Mouse (Mus musculus): ENCODE measurements around the gene Tmem110. TPM values are rescaled to one million over a fixed set of nuclear protein-coding genes. Genes with fewer than 3 reads are reported as not detected.

Gene Tmem110
- polyA plus RNA-seq, 1 experiment = 9.1 TPM

- no peak overlapping the region for H3ac ChIP-seq (ENCODE audit: control insufficient read depth, insufficient read length)
- H3K79me2 ChIP-seq (ENCODE audit: control insufficient read depth, insufficient read depth) = no peaks in the 10 kb centered on the region
- TF ChIP-seq USF1 (IDR thresholded peaks at IDR 0.05; ENCODE audit: low read depth) (no peak), POLR2A (IDR thresholded peaks at IDR 0.05; ENCODE audit: insufficient read length, low read depth) (no peak), SRF (IDR thresholded peaks at IDR 0.05; ENCODE audit: control insufficient read depth, insufficient read length, low read depth) (no peak), MAX (IDR thresholded peaks at IDR 0.05; ENCODE audit: low read depth) (no peak), POLR2AphosphoS2 (IDR thresholded peaks at IDR 0.05; ENCODE audit: insufficient read length, low read depth) (no peak), CEBPB (IDR thresholded peaks at IDR 0.05; ENCODE audit: insufficient read depth, poor library complexity, severe bottlenecking) (no peak), MYOG (IDR thresholded peaks at IDR 0.05; ENCODE audit: control insufficient read depth in 1 of 3, insufficient read depth in 1 of 3, insufficient read length in 2 of 3, low read depth in 2 of 3) (no peak), MYOD1 (IDR thresholded peaks at IDR 0.05; ENCODE audit: control insufficient read depth in 1 of 3, insufficient read length in 2 of 3, low read depth in 2 of 3) (no peak), REST (IDR thresholded peaks at IDR 0.05; ENCODE audit: insufficient read depth, insufficient read length) (no peak), TCF3 (IDR thresholded peaks at IDR 0.05; ENCODE audit: insufficient read length, low read depth) (no peak)
Measured at GRCm38 (mm10) chr14:30850504-30850903, 25.1 kb downstream of the Tmem110 start.

GRCm38 (mm10) chr14:30852325-30852724, 26.9 kb downstream of the Tmem110 start:
- Histone ChIP-seq H3K4me3 (no peak overlapping the region), H3ac (ENCODE audit: control insufficient read depth, insufficient read length) (no peak overlapping the region), H3K36me3 (ENCODE audit: control insufficient read depth, insufficient read depth) (no peaks in the 10 kb centered on the region), H3K27me3 (ENCODE audit: control insufficient read depth, insufficient read depth, insufficient read length) (no peaks in the 10 kb centered on the region), H3K4me2 (ENCODE audit: low read depth) (no peak overlapping the region), H3K79me2 (ENCODE audit: control insufficient read depth, insufficient read depth) (no peaks in the 10 kb centered on the region)
- TF ChIP-seq MYOG (IDR thresholded peaks at IDR 0.05; ENCODE audit: control insufficient read depth in 1 of 3, insufficient read depth in 1 of 3, insufficient read length in 2 of 3, low read depth in 2 of 3) (no peak), E2F4 (IDR thresholded peaks at IDR 0.05; ENCODE audit: insufficient read depth) (no peak), CEBPB (IDR thresholded peaks at IDR 0.05; ENCODE audit: insufficient read depth, poor library complexity, severe bottlenecking) (no peak), TCF12 (IDR thresholded peaks at IDR 0.05; ENCODE audit: insufficient read depth, poor library complexity, severe bottlenecking) (no peak), MYOD1 (IDR thresholded peaks at IDR 0.05; ENCODE audit: control insufficient read depth in 1 of 3, insufficient read length in 2 of 3, low read depth in 2 of 3) (no peak), POLR2AphosphoS2 (IDR thresholded peaks at IDR 0.05; ENCODE audit: insufficient read length, low read depth) (no peak), SRF (IDR thresholded peaks at IDR 0.05; ENCODE audit: control insufficient read depth, insufficient read length, low read depth) (no peak)

More at GRCm38 (mm10) chr14:30850504-30850903, 25.1 kb downstream of the Tmem110 start:
- no peaks in the 10 kb centered on the region for H3K36me3 ChIP-seq (ENCODE audit: control insufficient read depth, insufficient read depth)
- H3K4me3 ChIP-seq = no peak overlapping the region
- H3K27me3 ChIP-seq (ENCODE audit: control insufficient read depth, insufficient read depth, insufficient read length) = no peaks in the 10 kb centered on the region
- H3K4me2 ChIP-seq (ENCODE audit: low read depth) = no peak overlapping the region

GRCm38 (mm10) chr14:30855316-30855715, 29.9 kb downstream of the Tmem110 start:
- Histone ChIP-seq H3K4me3 (no peak overlapping the region), H3K4me2 (ENCODE audit: low read depth) (no peak overlapping the region), H3K36me3 (ENCODE audit: control insufficient read depth, insufficient read depth) (no peaks in the 10 kb centered on the region), H3ac (ENCODE audit: control insufficient read depth, insufficient read length) (no peak overlapping the region), H3K27me3 (ENCODE audit: control insufficient read depth, insufficient read depth, insufficient read length) (no peaks in the 10 kb centered on the region), H3K79me2 (ENCODE audit: control insufficient read depth, insufficient read depth) (no peaks in the 10 kb centered on the region)
- no peak for TF ChIP-seq TCF3 (IDR thresholded peaks at IDR 0.05; ENCODE audit: insufficient read length, low read depth)
- no peak for TF ChIP-seq MYOG (IDR thresholded peaks at IDR 0.05; ENCODE audit: control insufficient read depth in 1 of 3, insufficient read depth in 1 of 3, insufficient read length in 2 of 3, low read depth in 2 of 3)
- TF ChIP-seq POLR2AphosphoS2 (IDR thresholded peaks at IDR 0.05; ENCODE audit: insufficient read length, low read depth) = no peak
- no peak for TF ChIP-seq USF1 (IDR thresholded peaks at IDR 0.05; ENCODE audit: low read depth)
- TF ChIP-seq TCF12 (IDR thresholded peaks at IDR 0.05; ENCODE audit: insufficient read depth, poor library complexity, severe bottlenecking) = no peak
- TF ChIP-seq MAX (IDR thresholded peaks at IDR 0.05; ENCODE audit: low read depth) = no peak
- TF ChIP-seq E2F4 (IDR thresholded peaks at IDR 0.05; ENCODE audit: insufficient read depth) = no peak
- TF ChIP-seq POLR2A (IDR thresholded peaks at IDR 0.05; ENCODE audit: insufficient read length, low read depth) = no peak
- TF ChIP-seq CEBPB (IDR thresholded peaks at IDR 0.05; ENCODE audit: insufficient read depth, poor library complexity, severe bottlenecking) = no peak
- TF ChIP-seq MYOD1 (IDR thresholded peaks at IDR 0.05; ENCODE audit: control insufficient read depth in 1 of 3, insufficient read length in 2 of 3, low read depth in 2 of 3) = no peak
- no peak for TF ChIP-seq SRF (IDR thresholded peaks at IDR 0.05; ENCODE audit: control insufficient read depth, insufficient read length, low read depth)
- TF ChIP-seq REST (IDR thresholded peaks at IDR 0.05; ENCODE audit: insufficient read depth, insufficient read length) = no peak

- TF ChIP-seq SRF (IDR thresholded peaks at IDR 0.05; ENCODE audit: control insufficient read depth, insufficient read length, low read depth) = no peak
- no peak for TF ChIP-seq MYOG (IDR thresholded peaks at IDR 0.05; ENCODE audit: control insufficient read depth in 1 of 3, insufficient read depth in 1 of 3, insufficient read length in 2 of 3, low read depth in 2 of 3)
- TF ChIP-seq MAX (IDR thresholded peaks at IDR 0.05; ENCODE audit: low read depth) = no peak
- TF ChIP-seq E2F4 (IDR thresholded peaks at IDR 0.05; ENCODE audit: insufficient read depth) = no peak
- TF ChIP-seq CEBPB (IDR thresholded peaks at IDR 0.05; ENCODE audit: insufficient read depth, poor library complexity, severe bottlenecking) = no peak
- TF ChIP-seq MYOD1 (IDR thresholded peaks at IDR 0.05; ENCODE audit: control insufficient read depth in 1 of 3, insufficient read length in 2 of 3, low read depth in 2 of 3) = no peak
- TF ChIP-seq TCF3 (IDR thresholded peaks at IDR 0.05; ENCODE audit: insufficient read length, low read depth) = no peak
- H3K79me2 ChIP-seq (ENCODE audit: control insufficient read depth, insufficient read depth) = no peaks in the 10 kb centered on the region
- no peak overlapping the region for H3K4me3 ChIP-seq
- H3K4me2 ChIP-seq (ENCODE audit: low read depth) = no peak overlapping the region
- H3K36me3 ChIP-seq (ENCODE audit: control insufficient read depth, insufficient read depth) = no peaks in the 10 kb centered on the region
- H3ac ChIP-seq (ENCODE audit: control insufficient read depth, insufficient read length) = no peak overlapping the region
- no peaks in the 10 kb centered on the region for H3K27me3 ChIP-seq (ENCODE audit: control insufficient read depth, insufficient read depth, insufficient read length)
Measured at GRCm38 (mm10) chr14:30856885-30857507, 31.6 kb downstream of the Tmem110 start.

- Histone ChIP-seq H3ac (ENCODE audit: control insufficient read depth, insufficient read length) (no peak overlapping the region), H3K4me2 (ENCODE audit: low read depth) (no peak overlapping the region), H3K27me3 (ENCODE audit: control insufficient read depth, insufficient read depth, insufficient read length) (no peaks in the 10 kb centered on the region), H3K36me3 (ENCODE audit: control insufficient read depth, insufficient read depth) (no peaks in the 10 kb centered on the region), H3K4me3 (no peak overlapping the region), H3K79me2 (ENCODE audit: control insufficient read depth, insufficient read depth) (no peaks in the 10 kb centered on the region)
- TF ChIP-seq POLR2AphosphoS2 (IDR thresholded peaks at IDR 0.05; ENCODE audit: insufficient read length, low read depth) = no peak
- no peak for TF ChIP-seq TCF12 (IDR thresholded peaks at IDR 0.05; ENCODE audit: insufficient read depth, poor library complexity, severe bottlenecking)
- TF ChIP-seq MAX (IDR thresholded peaks at IDR 0.05; ENCODE audit: low read depth) = no peak
- TF ChIP-seq POLR2A (IDR thresholded peaks at IDR 0.05; ENCODE audit: insufficient read length, low read depth) = no peak
- TF ChIP-seq CEBPB (IDR thresholded peaks at IDR 0.05; ENCODE audit: insufficient read depth, poor library complexity, severe bottlenecking) = no peak
- TF ChIP-seq TCF3 (IDR thresholded peaks at IDR 0.05; ENCODE audit: insufficient read length, low read depth) = no peak
- TF ChIP-seq SRF (IDR thresholded peaks at IDR 0.05; ENCODE audit: control insufficient read depth, insufficient read length, low read depth) = no peak
- no peak for TF ChIP-seq USF1 (IDR thresholded peaks at IDR 0.05; ENCODE audit: low read depth)
- no peak for TF ChIP-seq REST (IDR thresholded peaks at IDR 0.05; ENCODE audit: insufficient read depth, insufficient read length)
- no peak for TF ChIP-seq MYOG (IDR thresholded peaks at IDR 0.05; ENCODE audit: control insufficient read depth in 1 of 3, insufficient read depth in 1 of 3, insufficient read length in 2 of 3, low read depth in 2 of 3)
- TF ChIP-seq E2F4 (IDR thresholded peaks at IDR 0.05; ENCODE audit: insufficient read depth) = no peak
- TF ChIP-seq MYOD1 (IDR thresholded peaks at IDR 0.05; ENCODE audit: control insufficient read depth in 1 of 3, insufficient read length in 2 of 3, low read depth in 2 of 3) = no peak
Measured at GRCm38 (mm10) chr14:30857990-30858389, 32.6 kb downstream of the Tmem110 start.

Data from myocyte (in vitro differentiated cells).